Mouse (Mus musculus) kidney, embryonic 15.5 days (tissue): ENCODE measurements around the gene Tle2. TPM values are rescaled to one million over a fixed set of nuclear protein-coding genes. Genes with fewer than 3 reads are reported as not detected.

ENCODE experiments used
- ATAC-seq: fragments of 200-750 bp; cut with Nextera tagmentation; replicated peaks from 2 replicates; pipeline ENCODE4 v1.8.0; 2017; ENCODE audit warnings: moderate TSS enrichment; ENCODE audit not compliant: low FRiP score
- H3K27ac ChIP-seq: fragments of 300-500 bp; sonication (generic); 2 replicates; pipeline ENCODE4 v1.5.1; 2015; ENCODE audit warnings: mild to moderate bottlenecking, inconsistent platforms
- H3K27me3 ChIP-seq: fragments of 300-500 bp; sonication (generic); 2 replicates; pipeline ENCODE4 v1.6.1; 2015; ENCODE audit warnings: inconsistent platforms
- H3K36me3 ChIP-seq: fragments of 300-500 bp; sonication (generic); 2 replicates; pipeline ENCODE4 v1.6.1; 2015; ENCODE audit warnings: inconsistent platforms
- H3K4me1 ChIP-seq: fragments of 300-500 bp; sonication (generic); 2 replicates; pipeline ENCODE4 v1.6.1; 2015; ENCODE audit warnings: inconsistent platforms
- H3K4me2 ChIP-seq: fragments of 300-500 bp; sonication (generic); 2 replicates; pipeline ENCODE4 v1.6.1; 2015; ENCODE audit warnings: moderate library complexity, mild to moderate bottlenecking, inconsistent platforms
- H3K4me3 ChIP-seq: fragments of 300-500 bp; sonication (generic); replicated peaks from 2 replicates; pipeline ENCODE4 v1.5.1; 2015; ENCODE audit warnings: mild to moderate bottlenecking, inconsistent platforms
- H3K9ac ChIP-seq: fragments of 300-500 bp; sonication (generic); 2 replicates; pipeline ENCODE4 v1.6.1; 2015; ENCODE audit warnings: mild to moderate bottlenecking, inconsistent platforms
- H3K9me3 ChIP-seq: fragments of 300-500 bp; sonication (generic); replicated peaks from 2 replicates; pipeline ENCODE4 v1.6.1; 2016; ENCODE audit warnings: inconsistent platforms
- WGBS: fragments of 180-500 bp; shearing (Covaris S2); methylation state at CpG from one replicate; pipeline ENCODE4 v1.1.7; 2015; ENCODE audit warnings: mixed read lengths; 5-methylcytosine and 5-hydroxymethylcytosine counted together
- polyA plus RNA-seq: library from polyadenylated mRNA; unstranded; fragments of >200 nt; fragmentation: Nextera tagmentation; extraction: Ambion mirVana; gene quantifications from 2 replicates; pipeline ENCODE4 v1.2.1, GENCODE M21; 2015

The Tle2 gene
- polyA plus RNA-seq, 1 experiment from 2014 or later, result 45.6 TPM

DNA sequence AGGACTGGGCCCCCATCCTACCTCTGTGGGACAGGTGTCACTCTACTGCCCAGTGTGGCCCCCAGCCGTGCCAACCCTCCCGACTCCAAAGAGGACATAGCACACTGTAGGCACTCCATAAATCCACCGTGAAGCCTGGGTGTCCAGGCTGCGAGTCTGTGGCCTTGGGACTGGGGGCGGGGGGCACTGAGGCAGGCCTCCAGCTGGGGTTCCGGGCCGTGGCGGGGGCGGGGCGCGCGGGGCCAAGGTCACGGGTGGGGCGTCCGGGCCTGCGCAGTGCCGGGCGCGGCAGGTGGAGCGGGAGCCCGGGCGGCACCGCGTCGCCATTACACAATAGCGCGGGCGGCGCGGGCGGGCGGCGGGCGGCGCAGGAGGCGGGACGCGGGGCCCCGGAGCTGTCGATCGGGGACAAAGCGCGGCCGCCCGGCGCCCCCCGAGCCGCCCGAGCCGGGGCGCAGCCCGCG is 15.2 kb upstream of the Tle2 start, which contains the start of gene Aes:
TSS of gene Aes (plus strand) at position 326 of the 464 bp plus-strand sequence.
- Histone ChIP-seq H3K9me3 (no peaks in the 10 kb centered on the region), H3K9ac (peak within 1 kb of the TSS; percentile 96), H3K4me1 (peaks cover 44% of the 10 kb centered on the region), H3K4me2 (peak within 1 kb of the TSS; percentile 87), H3K4me3 (peak within 1 kb of the TSS; percentile 89), H3K27me3 (no peaks in the 10 kb centered on the region), H3K36me3 (peaks cover 23% of the 10 kb centered on the region), H3K27ac (peak within 1 kb of the TSS; percentile 94)
- peak; percentile 34 for ATAC-seq
- under 1% methylated on average over 40 of the region's 53 CpGs for WGBS

DNA sequence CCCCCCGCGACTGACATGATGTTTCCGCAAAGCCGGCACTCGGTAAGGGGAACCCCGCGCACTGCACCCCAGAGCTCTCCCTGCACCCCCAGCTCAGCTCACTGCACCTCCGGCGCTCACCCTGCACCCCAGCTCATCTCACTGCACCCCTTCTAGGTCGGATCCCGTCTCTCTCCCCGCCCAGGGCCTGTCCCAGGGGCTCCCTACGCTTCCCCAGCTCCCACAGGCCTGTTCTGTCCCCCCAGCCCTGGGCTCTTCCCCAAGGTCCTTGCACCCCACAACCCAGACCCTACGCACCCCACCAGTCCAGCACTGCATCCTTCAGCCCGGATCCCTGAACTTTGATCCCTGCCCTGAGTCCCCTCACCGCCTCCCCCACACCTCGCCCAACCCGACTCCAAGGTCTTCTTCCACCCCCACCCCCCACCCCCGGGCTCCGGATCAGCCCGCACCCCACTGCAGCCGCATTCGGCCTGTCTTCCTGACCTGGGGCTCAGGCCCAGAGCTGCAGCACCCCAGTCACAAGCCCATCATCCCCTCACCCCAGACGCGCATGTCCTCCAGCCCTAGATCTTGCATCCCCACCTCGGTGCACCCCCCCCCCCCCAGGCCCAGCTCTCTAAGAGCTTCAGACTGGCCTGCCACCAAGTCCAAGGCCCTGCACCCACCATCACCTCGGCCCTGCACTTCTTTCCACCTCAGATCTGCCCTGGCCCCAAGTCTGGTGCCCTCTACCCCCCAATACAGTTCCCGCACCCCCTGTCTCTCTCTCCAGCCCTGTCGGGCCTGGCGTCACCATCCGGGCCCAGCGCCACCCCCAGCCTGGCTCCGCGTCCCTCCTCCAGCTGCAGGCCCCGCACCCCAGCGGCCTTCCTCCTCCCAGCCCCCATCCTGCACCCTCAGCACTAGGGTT is 14.5 kb upstream of the Tle2 start:
- peak overlapping the region; percentile 89 for H3K4me3 ChIP-seq
- H3K27ac ChIP-seq, result peak overlapping the region; percentile 94
- H3K9me3 ChIP-seq, result no peaks in the 10 kb centered on the region
- H3K27me3 ChIP-seq, result no peaks in the 10 kb centered on the region
- H3K36me3 ChIP-seq, result peaks cover 30% of the 10 kb centered on the region
- ATAC-seq, result peak; percentile 15
- H3K4me2 ChIP-seq, result peak overlapping the region; percentile 87
- H3K4me1 ChIP-seq, result peaks cover 51% of the 10 kb centered on the region
- 1% methylated on average over 33 of the region's 36 CpGs for WGBS
- peak overlapping the region; percentile 96 for H3K9ac ChIP-seq

DNA sequence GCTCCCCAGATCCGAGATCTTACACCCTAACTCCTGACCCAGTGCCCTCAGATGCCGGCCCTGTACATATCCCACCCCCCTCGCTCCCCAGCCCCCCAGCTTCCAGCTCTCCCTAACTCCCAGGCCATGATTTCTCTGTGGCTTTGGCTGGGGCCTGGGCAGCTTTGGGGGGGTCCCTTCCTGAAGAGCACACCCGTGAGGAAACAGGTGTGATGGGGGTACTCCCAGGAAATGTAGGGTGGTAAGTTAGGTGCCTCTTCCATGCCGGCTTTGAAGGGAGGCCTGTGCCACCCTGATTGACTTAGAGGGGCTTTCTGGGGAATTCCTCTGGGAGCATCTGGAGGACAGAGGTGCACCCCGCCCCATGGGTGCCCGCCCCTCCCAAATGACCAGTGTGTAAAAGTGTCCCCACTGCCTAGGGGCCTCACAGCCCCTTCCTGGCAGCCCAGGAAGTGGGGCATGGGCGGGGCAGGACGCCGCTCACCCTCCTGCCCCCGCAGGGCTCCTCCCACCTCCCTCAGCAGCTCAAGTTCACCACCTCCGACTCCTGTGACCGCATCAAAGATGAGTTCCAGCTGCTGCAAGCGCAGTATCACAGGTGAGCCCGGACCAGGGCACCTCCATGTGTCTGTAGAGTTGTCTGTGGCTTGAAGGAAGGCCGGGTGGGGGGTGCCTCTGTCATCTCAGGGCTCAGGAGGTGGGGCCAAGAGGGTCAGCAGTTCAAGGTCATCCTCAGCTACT is 13.5 kb upstream of the Tle2 start:
- peaks cover 61% of the 10 kb centered on the region for H3K4me1 ChIP-seq
- peak overlapping the region; percentile 89 for H3K4me3 ChIP-seq
- H3K27ac ChIP-seq, result peak overlapping the region; percentile 94
- peak overlapping the region; percentile 87 for H3K4me2 ChIP-seq
- peaks cover 40% of the 10 kb centered on the region for H3K36me3 ChIP-seq
- no peaks in the 10 kb centered on the region for H3K9me3 ChIP-seq
- no peaks in the 10 kb centered on the region for H3K27me3 ChIP-seq
- 7% methylated on average over 16 of the region's 16 CpGs for WGBS
- peak overlapping the region; percentile 96 for H3K9ac ChIP-seq
- ATAC-seq, result peak; percentile 27

DNA sequence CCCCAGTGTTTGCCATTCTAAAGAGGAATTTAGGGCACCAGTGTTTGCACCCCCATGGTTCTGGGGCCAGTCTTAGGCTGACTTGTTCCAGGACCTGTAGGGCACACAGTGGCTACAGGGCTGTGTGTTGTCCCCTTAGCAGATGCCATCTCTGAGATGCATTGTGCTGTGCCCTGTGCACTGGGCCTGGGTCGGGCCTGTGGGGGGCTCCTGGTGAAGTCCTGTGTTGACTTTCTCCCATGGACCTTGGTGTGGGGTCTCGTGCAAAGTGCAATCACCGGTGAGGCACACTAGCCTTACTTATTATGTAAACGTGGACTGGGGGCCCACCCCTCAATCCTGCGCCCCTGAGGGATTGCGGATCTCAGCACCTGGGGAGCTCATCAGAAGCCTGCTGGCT is 11.9 kb upstream of the Tle2 start:
- WGBS, result 72% methylated on average over 6 of the region's 6 CpGs
- Histone ChIP-seq H3K9me3 (no peaks in the 10 kb centered on the region), H3K27ac (peak overlapping the region; percentile 58; the same call in 1 of the 2 replicates), H3K4me3 (peak overlapping the region; percentile 6; the same call in 1 of the 2 replicates), H3K27me3 (no peaks in the 10 kb centered on the region), H3K4me2 (peak overlapping the region; percentile 32), H3K36me3 (peaks cover 51% of the 10 kb centered on the region), H3K9ac (0 out of 2 replicates have a peak overlapping the region, but pooled peaks have one; percentile 26), H3K4me1 (peaks cover 74% of the 10 kb centered on the region)
- no peak for ATAC-seq

DNA sequence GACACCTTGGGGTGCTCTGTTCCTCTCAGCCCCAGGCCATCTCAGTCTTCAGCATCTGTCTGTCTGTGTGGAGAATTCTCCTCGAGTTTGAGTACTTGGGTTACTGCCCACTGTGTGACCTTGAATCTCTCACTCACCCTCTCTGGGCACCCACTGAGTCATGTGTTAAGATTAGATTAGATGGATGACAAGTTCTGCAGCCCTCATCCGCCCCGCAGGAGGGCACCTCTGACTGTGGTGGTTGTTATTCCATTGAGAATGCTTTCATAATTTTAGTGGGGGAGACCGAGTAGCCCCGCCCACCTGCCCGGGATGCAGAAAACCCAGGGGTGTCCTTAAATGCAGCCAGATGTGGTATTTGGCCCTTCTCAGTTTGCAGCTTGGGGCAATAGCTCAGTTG is 10.9 kb upstream of the Tle2 start:
- no peaks in the 10 kb centered on the region for H3K27me3 ChIP-seq
- H3K27ac ChIP-seq, result peak overlapping the region; percentile 83
- H3K4me3 ChIP-seq, result peak overlapping the region; percentile 41
- H3K4me1 ChIP-seq, result peaks cover 85% of the 10 kb centered on the region
- ATAC-seq, result no peak
- peaks cover 53% of the 10 kb centered on the region for H3K36me3 ChIP-seq
- H3K4me2 ChIP-seq, result peak overlapping the region; percentile 59
- peak overlapping the region; percentile 40; the same call in 1 of the 2 replicates for H3K9ac ChIP-seq
- 39% methylated on average over 6 of the region's 6 CpGs for whole genome bisulfite sequencing
- H3K9me3 ChIP-seq, result no peaks in the 10 kb centered on the region

DNA sequence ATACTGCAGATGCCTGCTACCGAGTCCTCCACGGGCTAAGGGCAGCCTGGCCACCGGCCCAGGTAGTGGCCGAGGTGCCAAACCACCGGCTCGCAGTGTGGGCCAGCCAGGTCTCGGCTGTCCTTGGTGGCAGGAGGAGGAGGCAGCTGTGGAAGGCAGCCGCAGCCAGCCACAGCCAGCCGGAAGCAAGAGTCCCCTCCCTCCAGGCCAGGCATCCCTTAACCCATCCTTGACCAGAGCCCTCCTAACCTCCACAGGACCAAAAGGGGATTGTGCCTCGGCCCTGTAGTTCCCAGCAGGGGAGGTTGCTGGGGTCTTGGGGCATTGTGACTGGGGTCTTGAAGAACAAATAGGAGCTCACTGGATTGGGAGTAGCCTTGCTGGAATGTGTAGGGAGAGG is 10.1 kb upstream of the Tle2 start:
- Histone ChIP-seq H3K36me3 (peaks cover 53% of the 10 kb centered on the region), H3K27ac (peak overlapping the region; percentile 83), H3K9ac (peak overlapping the region; percentile 40), H3K27me3 (no peaks in the 10 kb centered on the region), H3K4me1 (peaks cover 86% of the 10 kb centered on the region), H3K4me2 (peak overlapping the region; percentile 59), H3K4me3 (peak overlapping the region; percentile 41), H3K9me3 (no peaks in the 10 kb centered on the region)
- ATAC-seq, result peak; percentile 6; the same call in 1 of the 2 replicates
- 1% methylated on average over 10 of the region's 10 CpGs for WGBS

DNA sequence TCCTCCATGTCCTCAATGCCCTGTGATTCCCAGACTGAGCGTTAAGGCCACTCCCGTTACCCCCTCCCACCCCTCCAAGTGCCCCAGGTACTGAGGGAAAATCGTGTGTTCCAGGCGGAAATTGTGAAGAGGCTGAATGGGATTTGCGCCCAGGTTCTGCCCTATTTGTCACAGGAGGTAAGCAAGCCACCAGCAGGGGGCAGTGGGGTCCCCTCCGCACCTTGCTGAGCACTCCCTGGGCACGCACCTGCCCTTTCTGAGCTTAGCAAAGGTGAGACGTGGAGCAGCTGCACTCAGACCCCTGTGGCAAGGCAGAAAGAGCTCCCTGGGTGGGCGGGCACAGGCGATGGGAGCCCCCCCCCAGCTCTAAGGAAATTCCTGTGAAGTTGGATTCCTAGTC is 9.6 kb upstream of the Tle2 start:
- no peak for ATAC-seq
- Histone ChIP-seq H3K4me2 (peak overlapping the region; percentile 59), H3K9me3 (no peaks in the 10 kb centered on the region), H3K27ac (peak overlapping the region; percentile 83), H3K9ac (0 out of 2 replicates have a peak overlapping the region, but pooled peaks have one; percentile 40), H3K27me3 (no peaks in the 10 kb centered on the region), H3K4me1 (peaks cover 91% of the 10 kb centered on the region), H3K4me3 (no peak overlapping the region), H3K36me3 (peaks cover 53% of the 10 kb centered on the region)
- 31% methylated on average over 10 of the region's 10 CpGs for WGBS

DNA sequence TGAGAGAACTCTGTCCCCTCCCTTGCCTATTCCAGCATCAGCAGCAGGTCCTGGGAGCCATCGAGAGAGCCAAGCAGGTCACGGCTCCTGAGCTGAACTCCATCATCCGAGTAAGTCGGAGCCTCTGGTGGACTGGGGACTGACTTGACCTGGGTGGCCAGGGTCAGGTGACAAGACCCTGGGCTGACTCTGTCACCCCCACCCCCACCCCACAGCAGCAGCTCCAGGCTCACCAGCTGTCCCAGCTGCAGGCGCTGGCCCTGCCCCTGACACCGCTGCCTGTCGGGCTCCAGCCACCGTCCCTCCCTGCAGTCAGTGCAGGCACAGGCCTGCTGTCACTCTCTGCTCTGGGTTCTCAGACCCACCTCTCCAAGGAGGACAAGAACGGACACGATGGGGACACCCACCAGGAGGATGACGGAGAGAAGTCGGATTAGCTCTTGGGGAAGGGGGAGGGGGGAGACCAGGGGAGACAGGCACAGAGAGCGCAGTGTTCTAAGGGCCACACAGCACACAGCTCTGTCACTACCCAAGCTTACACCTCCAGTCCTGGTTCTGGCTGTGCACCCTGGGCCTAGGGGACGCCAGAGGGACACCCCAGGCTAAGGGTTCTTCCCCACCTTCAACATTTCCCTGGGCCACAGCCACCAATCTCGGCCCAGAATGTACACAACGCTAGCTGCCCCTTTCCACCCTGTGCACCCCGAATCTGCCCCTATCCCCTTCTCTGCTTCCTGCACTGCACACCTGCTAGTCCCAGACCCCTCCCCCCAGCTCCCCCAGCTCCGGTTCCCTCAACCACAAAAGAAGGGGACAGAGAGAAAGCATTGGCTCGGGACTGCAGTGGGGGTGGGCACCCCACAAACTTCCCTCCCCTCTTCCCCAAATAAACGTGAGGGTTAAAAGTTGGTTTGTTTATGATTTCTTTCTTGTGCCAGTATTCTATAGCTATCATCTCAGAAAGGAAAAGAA is 8.8 kb upstream of the Tle2 start:
- peaks cover 53% of the 10 kb centered on the region for H3K36me3 ChIP-seq
- H3K9me3 ChIP-seq, result no peaks in the 10 kb centered on the region
- H3K4me3 ChIP-seq, result no peak overlapping the region
- ATAC-seq, result no peak
- peaks cover 95% of the 10 kb centered on the region for H3K4me1 ChIP-seq
- H3K27ac ChIP-seq, result no peak overlapping the region; the same call in 1 of the 2 replicates
- no peak overlapping the region for H3K4me2 ChIP-seq
- no peaks in the 10 kb centered on the region for H3K27me3 ChIP-seq
- no peak overlapping the region for H3K9ac ChIP-seq
- 57% methylated on average over 20 of the region's 20 CpGs for WGBS

DNA sequence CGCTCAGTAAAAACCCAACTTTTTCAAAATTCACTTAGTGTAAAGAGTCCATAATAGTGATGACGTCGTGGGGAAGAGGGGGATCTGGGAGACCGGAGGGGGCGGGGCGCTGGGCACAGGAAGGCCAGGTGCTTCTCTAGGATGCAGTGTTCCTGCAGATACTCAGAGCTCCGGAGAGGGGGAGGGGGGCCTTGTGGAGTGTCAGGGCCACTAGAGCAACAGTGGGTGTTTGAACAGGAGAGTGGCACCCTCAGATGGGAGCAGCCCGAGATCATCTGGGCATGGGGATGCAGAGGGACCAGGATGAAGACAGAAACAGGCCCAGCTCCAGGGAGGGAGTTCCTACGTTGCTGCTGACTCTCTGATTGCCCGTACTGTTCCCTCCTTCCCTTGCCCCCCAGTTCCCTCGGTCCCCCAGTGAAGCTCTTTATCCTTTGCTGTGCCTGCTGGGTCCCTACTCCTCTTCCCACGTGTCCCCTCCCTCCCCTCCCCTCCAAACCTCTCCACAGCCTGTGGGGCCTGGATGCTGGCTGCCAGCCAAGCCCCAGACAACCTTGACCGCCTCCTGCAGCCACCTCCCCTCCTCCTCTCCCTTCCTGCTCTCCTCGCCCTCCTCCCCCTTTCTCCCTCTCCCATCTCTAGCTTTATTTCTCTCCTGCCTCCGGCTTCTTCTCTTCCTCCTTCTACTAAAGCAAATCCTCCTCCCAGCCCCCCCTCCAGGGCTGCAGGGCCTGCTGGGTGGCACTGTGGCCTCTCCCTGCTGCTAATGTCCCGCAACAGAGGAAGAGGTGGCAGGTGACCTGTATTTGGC is 5.8 kb upstream of the Tle2 start:
- no peaks in the 10 kb centered on the region for H3K9me3 ChIP-seq
- H3K27me3 ChIP-seq, result peaks cover 13% of the 10 kb centered on the region
- peak overlapping the region; percentile 17; the same call in 1 of the 2 replicates for H3K4me3 ChIP-seq
- peak; percentile 23 for ATAC-seq
- H3K9ac ChIP-seq, result no peak overlapping the region
- peak overlapping the region; percentile 51 for H3K4me2 ChIP-seq
- H3K27ac ChIP-seq, result peak overlapping the region; percentile 94
- H3K36me3 ChIP-seq, result peaks cover 33% of the 10 kb centered on the region
- peaks cover 89% of the 10 kb centered on the region for H3K4me1 ChIP-seq
- whole genome bisulfite sequencing, result 9% methylated on average over 15 of the region's 16 CpGs

DNA sequence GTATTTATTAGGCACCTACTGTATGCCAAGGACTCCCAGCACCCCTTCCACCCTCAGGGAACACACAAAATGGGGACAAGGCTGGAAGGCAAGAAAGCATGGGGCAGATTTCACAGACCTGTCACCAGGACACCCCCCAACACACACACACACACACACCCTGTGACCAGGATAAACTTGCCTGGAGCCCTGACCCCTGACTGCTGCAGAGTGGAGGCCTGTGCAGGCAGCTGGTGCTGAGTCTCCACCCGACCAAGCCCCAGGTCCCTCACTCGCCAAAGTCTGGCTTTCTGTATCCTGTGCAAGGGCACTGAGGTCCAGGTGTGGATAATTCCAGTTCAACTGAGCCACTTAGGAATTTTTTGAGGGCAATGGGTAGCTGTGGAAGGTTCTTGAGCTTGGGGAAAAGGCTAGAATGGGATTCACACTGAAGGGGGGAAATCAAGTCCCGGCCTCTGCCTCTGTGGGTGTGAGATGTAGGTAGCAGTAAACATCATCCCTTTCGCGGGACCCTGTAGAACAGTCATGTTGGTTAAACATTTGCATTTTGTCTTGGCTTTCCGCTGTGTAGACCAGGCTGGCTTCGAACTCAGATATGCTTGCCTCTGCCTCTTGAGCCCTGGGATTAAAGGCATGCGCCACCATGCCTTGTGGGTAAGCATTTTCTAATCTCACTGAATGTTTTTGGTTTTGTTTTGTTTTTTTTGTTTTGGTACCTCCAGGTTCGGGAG is 4.7 kb upstream of the Tle2 start:
- H3K4me2 ChIP-seq, result peak overlapping the region; percentile 89
- H3K9ac ChIP-seq, result 0 out of 2 replicates have a peak overlapping the region, but pooled peaks have one; percentile 4

More for the DNA sequence above, 4.7 kb upstream of the Tle2 start:
- H3K27me3 ChIP-seq, result peaks cover 23% of the 10 kb centered on the region
- no peak for ATAC-seq
- no peak overlapping the region for H3K4me3 ChIP-seq
- H3K9me3 ChIP-seq, result no peaks in the 10 kb centered on the region
- peaks cover 89% of the 10 kb centered on the region for H3K4me1 ChIP-seq
- peaks cover 25% of the 10 kb centered on the region for H3K36me3 ChIP-seq
- H3K27ac ChIP-seq, result peak overlapping the region; percentile 94
- WGBS, result 52% methylated on average over 9 of the region's 9 CpGs
